Mouse (Mus musculus) thymus, adult 2 months (tissue): ENCODE data around the gene Rngtt. TPM values are rescaled to one million over a fixed set of nuclear protein-coding genes. Genes with fewer than 3 reads are reported as not detected.

Experiments used
- DNase-seq: peaks from one replicate; pipeline ENCODE4 v3.0.0; 2021
- H3K27ac ChIP-seq: fragments of 200-500 bp; 2 replicates; pipeline ENCODE4 v1.5.1; 2012; ENCODE audit warnings: low read length, control low read depth; ENCODE audit not compliant: control insufficient read depth, insufficient read depth
- H3K27me3 ChIP-seq: fragments of 200-500 bp; 2 replicates; pipeline ENCODE4 v1.6.1; 2012; ENCODE audit warnings: mild to moderate bottlenecking, low read length, moderate library complexity, mixed read lengths; ENCODE audit not compliant: control insufficient read depth, insufficient read depth
- H3K36me3 ChIP-seq: fragments of 200-500 bp; 2 replicates; pipeline ENCODE4 v1.6.1; 2012; ENCODE audit warnings: mild to moderate bottlenecking, low read length, moderate library complexity; ENCODE audit not compliant: control insufficient read depth, insufficient read depth
- H3K4me1 ChIP-seq: fragments of 200-500 bp; replicated peaks from 2 replicates; pipeline ENCODE4 v1.6.1; 2012; ENCODE audit warnings: low read length; ENCODE audit not compliant: control insufficient read depth, insufficient read depth
- H3K4me3 ChIP-seq: fragments of 200-500 bp; 2 replicates; pipeline ENCODE4 v1.5.1; 2012; ENCODE audit warnings: mild to moderate bottlenecking, low read length, control low read depth, moderate library complexity; ENCODE audit not compliant: control insufficient read depth, insufficient read depth
- CTCF ChIP-seq: fragments of 200-500 bp; IDR thresholded peaks from 2 replicates; pipeline ENCODE4 v1.5.1; 2012; ENCODE audit warnings: mild to moderate bottlenecking, control low read depth, low read length, moderate library complexity, borderline replicate concordance; ENCODE audit not compliant: control insufficient read depth, poor library complexity, insufficient read depth; ENCODE audit errors: extremely low read depth
- POLR2A ChIP-seq: fragments of 200-500 bp; IDR thresholded peaks from 2 replicates; pipeline ENCODE4 v1.6.1; 2012; ENCODE audit warnings: mild to moderate bottlenecking, low read length, control low read depth, moderate library complexity; ENCODE audit not compliant: control insufficient read depth, poor library complexity, insufficient read depth; ENCODE audit errors: extremely low read depth
- WGBS: fragments of 180-500 bp; shearing (Covaris S2); methylation state at CpG from one replicate; pipeline ENCODE4 v1.1.7; 2018; 5-methylcytosine and 5-hydroxymethylcytosine counted together
- polyA plus RNA-seq: library from polyadenylated mRNA; depleted of rRNA; stranded (reverse); fragments of >200 nt; gene quantifications from 2 replicates; pipeline ENCODE4 v1.2.3, GENCODE M21; 2012

The Rngtt gene
- polyA plus RNA-seq, 1 experiment = 4.2 TPM

DNA sequence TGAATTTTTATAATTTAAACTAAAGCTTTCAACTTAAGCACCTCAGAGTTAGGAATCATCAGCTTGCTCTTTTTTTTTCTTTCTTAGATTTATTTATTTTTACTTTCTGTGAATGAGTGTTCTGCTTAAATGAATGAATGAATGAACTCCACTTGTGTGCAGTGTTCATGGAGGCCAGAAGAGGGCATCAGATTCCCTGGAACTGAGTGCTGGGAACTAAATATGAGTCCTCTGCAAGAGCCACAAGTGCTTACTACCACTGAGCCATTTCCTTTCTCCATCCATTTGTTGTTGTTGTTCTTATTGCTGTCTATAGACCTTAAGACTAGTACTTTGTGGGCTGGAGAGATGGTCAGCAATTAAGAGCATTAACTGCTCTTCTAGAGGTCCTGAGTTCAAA is 53.3 kb downstream of the Rngtt start:
- Histone ChIP-seq H3K27ac (no peak overlapping the region), H3K36me3 (peaks cover 4% of the 10 kb centered on the region), H3K27me3 (no peaks in the 10 kb centered on the region), H3K4me3 (no peak overlapping the region), H3K4me1 (no peaks in the 10 kb centered on the region)
- no peak for DNase-seq
- TF ChIP-seq POLR2A (no peak), CTCF (no peak)

DNA sequence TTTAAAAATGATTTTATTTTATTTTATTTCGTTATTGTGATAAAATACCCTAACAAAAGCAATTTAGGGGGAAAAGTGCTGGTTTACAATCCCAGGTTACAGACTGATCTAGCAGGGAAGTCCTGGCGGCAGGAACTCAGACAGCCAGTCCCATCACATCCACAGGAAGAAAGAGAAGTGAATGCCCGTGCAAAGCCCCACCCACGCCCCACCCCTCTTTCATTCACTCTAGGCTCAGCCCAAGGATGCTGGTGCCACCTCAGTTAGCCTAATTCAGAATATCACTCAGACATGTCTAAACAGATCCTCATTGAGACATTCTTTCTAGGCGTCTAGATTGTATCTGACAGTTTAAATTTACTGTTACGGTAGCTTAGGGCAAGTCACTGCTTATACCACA is 64.8 kb downstream of the Rngtt start:
- Histone ChIP-seq H3K4me3 (no peak overlapping the region), H3K4me1 (no peaks in the 10 kb centered on the region), H3K27ac (no peak overlapping the region), H3K27me3 (no peaks in the 10 kb centered on the region), H3K36me3 (peaks cover 5% of the 10 kb centered on the region)
- WGBS = 86% methylated on average over 6 of the region's 6 CpGs
- no peak for DNase-seq
- TF ChIP-seq CTCF (no peak), POLR2A (no peak)

GRCm38 (mm10) chr4:33377642-33378041 is 67.5 kb downstream of the Rngtt start:
- Histone ChIP-seq H3K27ac (no peak overlapping the region), H3K4me3 (no peak overlapping the region), H3K36me3 (peaks cover 5% of the 10 kb centered on the region; the same call in 1 of the 2 replicates), H3K4me1 (no peaks in the 10 kb centered on the region), H3K27me3 (no peaks in the 10 kb centered on the region)
- TF ChIP-seq CTCF (no peak), POLR2A (no peak)
- no peak for DNase-seq

- WGBS = 95% methylated on average over 6 of the region's 6 CpGs
- DNase-seq = no peak
- Histone ChIP-seq H3K4me1 (no peaks in the 10 kb centered on the region), H3K4me3 (no peak overlapping the region), H3K27me3 (no peaks in the 10 kb centered on the region), H3K36me3 (peaks cover 5% of the 10 kb centered on the region; the same call in 1 of the 2 replicates), H3K27ac (no peak overlapping the region)
- TF ChIP-seq CTCF (no peak), POLR2A (no peak)
Measured at GRCm38 (mm10) chr4:33378894-33379293, 68.8 kb downstream of the Rngtt start.

DNA sequence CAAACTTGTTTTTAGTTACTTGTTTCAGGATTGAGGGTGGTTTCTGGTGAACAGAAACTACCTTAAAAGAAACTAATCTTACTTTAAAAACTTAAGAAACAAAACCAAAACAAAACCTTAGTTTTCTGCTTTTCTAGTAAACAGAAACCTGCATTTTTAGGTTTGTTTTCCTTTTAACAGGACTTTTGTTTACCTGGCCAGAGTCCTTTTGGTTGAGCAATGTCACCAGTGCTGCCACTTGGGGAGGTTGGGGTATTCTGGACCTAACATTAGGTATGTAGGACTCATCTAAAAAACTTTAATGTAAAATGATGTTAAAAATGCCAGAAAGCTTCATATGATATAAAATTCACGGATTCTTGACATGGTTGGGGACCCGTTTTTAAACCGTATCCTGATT is 78.8 kb downstream of the Rngtt start:
- H3K36me3 ChIP-seq = no peaks in the 10 kb centered on the region
- no peak overlapping the region for H3K4me3 ChIP-seq
- no peak for DNase-seq
- TF ChIP-seq POLR2A = no peak
- no peak for TF ChIP-seq CTCF
- no peaks in the 10 kb centered on the region for H3K4me1 ChIP-seq
- 98% methylated on average over 3 of the region's 3 CpGs for WGBS
- no peak overlapping the region for H3K27ac ChIP-seq
- no peaks in the 10 kb centered on the region for H3K27me3 ChIP-seq

DNA sequence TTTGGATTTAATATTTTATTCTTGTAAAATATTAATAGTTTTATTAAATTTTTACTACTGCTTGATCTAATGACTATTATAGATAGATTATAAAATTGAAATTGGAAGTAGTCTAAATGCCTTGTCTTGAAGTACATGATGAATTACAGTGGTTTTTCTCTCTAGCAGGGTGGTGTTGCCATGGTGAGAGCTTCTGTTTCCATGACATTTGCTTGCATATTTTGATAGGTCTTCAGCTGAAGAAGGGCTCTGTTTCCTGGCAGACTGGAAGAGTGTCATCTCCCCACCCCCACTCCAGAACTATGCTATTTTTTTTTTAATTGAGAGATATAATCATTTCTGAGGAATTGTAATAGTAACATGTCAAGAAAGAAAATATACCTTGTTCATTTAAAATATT is 80.5 kb downstream of the Rngtt start:
- no peak overlapping the region for H3K27ac ChIP-seq
- no peak for DNase-seq
- no peaks in the 10 kb centered on the region for H3K4me1 ChIP-seq
- H3K4me3 ChIP-seq = no peak overlapping the region
- H3K27me3 ChIP-seq = no peaks in the 10 kb centered on the region
- TF ChIP-seq POLR2A = no peak
- TF ChIP-seq CTCF = no peak
- no peaks in the 10 kb centered on the region for H3K36me3 ChIP-seq

GRCm38 (mm10) chr4:33393437-33393836 is 83.3 kb downstream of the Rngtt start:
- H3K36me3 ChIP-seq = no peaks in the 10 kb centered on the region
- H3K27ac ChIP-seq = no peak overlapping the region
- H3K4me1 ChIP-seq = no peaks in the 10 kb centered on the region
- 99% methylated on average over 2 of the region's 2 CpGs for WGBS
- no peaks in the 10 kb centered on the region for H3K27me3 ChIP-seq
- TF ChIP-seq POLR2A = no peak
- no peak for TF ChIP-seq CTCF
- DNase-seq = no peak
- no peak overlapping the region for H3K4me3 ChIP-seq
